ENCODE assay signal across 9 mouse cellular contexts in the genomic region with DNA sequence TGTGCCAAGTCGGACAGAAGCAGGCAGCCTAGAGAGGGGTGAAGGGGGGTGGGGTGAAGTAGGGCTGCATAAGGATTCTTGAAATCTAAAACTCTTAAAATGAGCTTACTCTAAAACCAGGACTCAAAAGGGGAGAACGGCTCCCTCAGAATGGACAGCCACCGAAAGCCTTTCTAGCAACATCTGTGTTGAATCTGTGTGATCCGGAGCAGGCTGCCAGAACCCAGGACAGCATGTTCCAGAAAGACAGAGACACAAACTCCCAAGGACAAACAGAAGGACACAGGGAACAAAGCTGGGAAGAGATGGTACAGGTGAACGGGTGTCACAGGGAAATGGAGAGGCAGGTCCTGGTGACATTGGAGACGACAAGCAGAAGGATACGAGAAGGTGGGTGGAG. TPM values are rescaled to one million over a fixed set of nuclear protein-coding genes. Genes with fewer than 3 reads are reported as not detected.
DNase-seq lines count a peak whose midpoint lies in the region; ATAC-seq and TF ChIP-seq lines count a peak whose summit lies in the region.
"Had no signal": no experiment of that assay in that cellular context is flagged by ENCODE, and none has a peak within 500 bp of the region (broad histone marks: within the 10 kb centered on the region; RNA-seq: fewer than 3 reads in every experiment).

No protein-coding gene starts in this region.

- H3K9me3 ChIP-seq in ES-Bruce4 (replicated peaks; ENCODE audit: control insufficient read depth, insufficient read depth, low read length, poor library complexity, severe bottlenecking), result no peaks in the 10 kb centered on the region
- H3K9me3 ChIP-seq in heart, embryonic 15.5 days (replicated peaks), result no peaks in the 10 kb centered on the region
- H3K9me3 ChIP-seq in limb, embryonic 10.5 days (replicated peaks), result no peaks in the 10 kb centered on the region

- H3K27ac ChIP-seq in ES-Bruce4 (ENCODE audit: insufficient read depth, low read length), result peak overlapping the region; percentile 78
- peak overlapping the region; percentile 87 for H3K27ac ChIP-seq in heart, embryonic 15.5 days
- H3K27ac ChIP-seq in limb, embryonic 10.5 days, result peak overlapping the region; percentile 98
- H3K27ac ChIP-seq: liver, embryonic 14.5 days had no signal

- no peak for TF ChIP-seq CTCF in ES-Bruce4 (IDR thresholded peaks at IDR 0.05; ENCODE audit: low read depth, low read length)

- 60% methylated on average over 7 of the region's 7 CpGs for WGBS in heart, embryonic 15.5 days
- WGBS in limb, embryonic 10.5 days, result 81% methylated on average over 7 of the region's 7 CpGs

- peaks cover 4% of the 10 kb centered on the region; the same call in 1 of the 2 replicates for H3K36me3 ChIP-seq in ES-Bruce4 (ENCODE audit: control insufficient read depth, insufficient read depth, low read length, poor library complexity, severe bottlenecking)
- H3K36me3 ChIP-seq in heart, embryonic 15.5 days, result peaks cover 12% of the 10 kb centered on the region
- peaks cover 68% of the 10 kb centered on the region for H3K36me3 ChIP-seq in limb, embryonic 10.5 days

- intact Hi-C loops in heart, postnatal 25 days (cut with DNase I), result loop anchor here (2.0 kb wide), 1 partner anchor 14 kb away; no protein-coding TSS in a partner anchor

- H3K4me3 ChIP-seq in ES-Bruce4 (ENCODE audit: low read depth, low read length), result no peak overlapping the region
- no peak overlapping the region for H3K4me3 ChIP-seq in heart, embryonic 15.5 days
- no peak overlapping the region for H3K4me3 ChIP-seq in limb, embryonic 10.5 days

- no peak for ATAC-seq in heart, embryonic 15.5 days (replicated peaks; ENCODE audit: insufficient number of reproducible peaks, insufficient read depth, low FRiP score, low read depth)
- no peak for ATAC-seq in CD4-positive, CD25-positive, alpha-beta regulatory T cell, adult 4 months

- H3K9ac ChIP-seq in ES-Bruce4 (ENCODE audit: low read depth, poor library complexity, severe bottlenecking), result no peak overlapping the region
- H3K9ac ChIP-seq in heart, embryonic 15.5 days, result no peak overlapping the region
- H3K9ac ChIP-seq: liver, embryonic 14.5 days had no signal

- DNase-seq in heart, adult 11 months, result peak; percentile 97
- DNase-seq in heart, postnatal 25 days (ENCODE audit: low spot score), result no peak
- DNase-seq in limb, embryonic 10.5 days (ENCODE audit: low spot score), result no peak
- DNase-seq in left cerebral cortex, adult 8-10 months (ENCODE audit: low spot score in 2 of 2), result no peak
- no peak for DNase-seq in T-cell, adult 2 months (ENCODE audit: low spot score)

- H3K27me3 ChIP-seq in ES-Bruce4 (ENCODE audit: control insufficient read depth, insufficient read depth, low read length, poor library complexity, severe bottlenecking), result no peaks in the 10 kb centered on the region
- no peaks in the 10 kb centered on the region for H3K27me3 ChIP-seq in heart, embryonic 15.5 days
- no peaks in the 10 kb centered on the region for H3K27me3 ChIP-seq in limb, embryonic 10.5 days (ENCODE audit: low read depth, poor library complexity, severe bottlenecking)

- H3K4me1 ChIP-seq in ES-Bruce4 (ENCODE audit: control insufficient read depth, insufficient read depth, low read length), result peaks cover 22% of the 10 kb centered on the region
- peaks cover 78% of the 10 kb centered on the region for H3K4me1 ChIP-seq in heart, embryonic 15.5 days (replicated peaks)
- H3K4me1 ChIP-seq in limb, embryonic 10.5 days, result peaks cover 72% of the 10 kb centered on the region

- H3K4me2 ChIP-seq in heart, embryonic 15.5 days, result no peak overlapping the region

- no peak for TF ChIP-seq POLR2A in ES-Bruce4 (IDR thresholded peaks at IDR 0.05; ENCODE audit: insufficient read depth, low read length)

- no peak for TF ChIP-seq EP300 in ES-Bruce4 (IDR thresholded peaks at IDR 0.05; ENCODE audit: insufficient read depth, low read depth, low read length)

RNA-seq across cellular contexts. Expression of a gene that starts 25.6 kb away (rescaled TPM):
- 10 to 100 TPM; 44.5 to 48.7 TPM for total RNA-seq in heart, postnatal 25 days (2021)
- polyA plus RNA-seq in ES-Bruce4 (2011; ENCODE audit: insufficient read depth, insufficient read length, low read depth, missing spikeins), result 231 and 237 TPM in 2 replicates
- 39.1 and 40.7 TPM in 2 replicates for polyA plus RNA-seq in heart, embryonic 15.5 days (2015; fragmentation: Nextera tagmentation; extraction: Ambion mirVana)
- 59.3 and 59.5 TPM in 2 replicates for polyA plus RNA-seq in limb, embryonic 10.5 days (2016; fragmentation: Nextera tagmentation; extraction: Ambion mirVana)
- 10 to 100 TPM; 66.6 to 75.4 TPM for polyA plus RNA-seq in CD4-positive, CD25-positive, alpha-beta regulatory T cell, adult 4 months (2017; shearing (Covaris generic))
- 100 to 1,000 TPM; 105 to 132 (median 130) TPM for total RNA-seq in left cerebral cortex, adult 8-10 months (2022)
